Mouse (Mus musculus): ENCODE measurements around the gene Npc2.

The Npc2 gene

DNA sequence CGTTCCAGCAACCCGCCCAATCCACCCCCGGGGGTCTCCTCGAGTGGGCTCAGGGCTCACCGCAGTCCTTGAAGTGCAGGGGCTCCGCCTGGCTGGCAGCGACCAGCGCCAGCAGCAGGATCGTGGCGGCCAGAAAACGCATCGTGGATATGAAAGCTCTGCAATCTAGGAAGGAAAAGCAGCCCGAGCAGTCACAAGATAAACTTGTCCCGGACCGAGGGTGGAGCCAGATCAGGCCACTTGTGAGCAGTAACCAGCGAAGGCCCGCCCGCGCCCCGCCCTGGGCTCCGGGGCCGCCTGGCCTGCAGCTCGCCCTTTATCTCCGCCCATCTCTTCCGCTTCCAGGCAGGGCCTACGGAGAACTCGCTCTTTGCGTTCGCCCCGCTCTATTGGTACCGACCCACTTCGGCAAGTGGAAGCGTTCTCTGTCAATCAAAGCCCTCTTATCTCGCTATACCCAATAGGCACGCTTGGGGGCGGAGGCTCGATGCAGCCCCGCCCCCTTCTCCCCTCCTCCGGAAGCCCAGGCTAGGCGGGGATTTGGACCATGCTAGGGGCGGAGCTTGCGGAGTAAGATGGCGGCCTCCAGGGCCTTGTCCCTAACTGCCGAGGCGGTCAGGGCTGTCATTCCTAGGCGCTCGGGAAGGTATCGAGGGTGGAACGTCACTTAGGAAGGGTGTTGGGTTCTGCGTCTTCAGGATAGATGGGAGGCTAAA is at the start of gene Npc2, which contains the start of gene Isca2:
Gene Npc2, minus strand, starts transcription at position 427 of the 716 bp plus-strand sequence.
Gene Isca2, plus strand, starts transcription at position 526 of the 716 bp plus-strand sequence.
- WGBS = under 1% methylated on average over 48 of the region's 50 CpGs

DNA sequence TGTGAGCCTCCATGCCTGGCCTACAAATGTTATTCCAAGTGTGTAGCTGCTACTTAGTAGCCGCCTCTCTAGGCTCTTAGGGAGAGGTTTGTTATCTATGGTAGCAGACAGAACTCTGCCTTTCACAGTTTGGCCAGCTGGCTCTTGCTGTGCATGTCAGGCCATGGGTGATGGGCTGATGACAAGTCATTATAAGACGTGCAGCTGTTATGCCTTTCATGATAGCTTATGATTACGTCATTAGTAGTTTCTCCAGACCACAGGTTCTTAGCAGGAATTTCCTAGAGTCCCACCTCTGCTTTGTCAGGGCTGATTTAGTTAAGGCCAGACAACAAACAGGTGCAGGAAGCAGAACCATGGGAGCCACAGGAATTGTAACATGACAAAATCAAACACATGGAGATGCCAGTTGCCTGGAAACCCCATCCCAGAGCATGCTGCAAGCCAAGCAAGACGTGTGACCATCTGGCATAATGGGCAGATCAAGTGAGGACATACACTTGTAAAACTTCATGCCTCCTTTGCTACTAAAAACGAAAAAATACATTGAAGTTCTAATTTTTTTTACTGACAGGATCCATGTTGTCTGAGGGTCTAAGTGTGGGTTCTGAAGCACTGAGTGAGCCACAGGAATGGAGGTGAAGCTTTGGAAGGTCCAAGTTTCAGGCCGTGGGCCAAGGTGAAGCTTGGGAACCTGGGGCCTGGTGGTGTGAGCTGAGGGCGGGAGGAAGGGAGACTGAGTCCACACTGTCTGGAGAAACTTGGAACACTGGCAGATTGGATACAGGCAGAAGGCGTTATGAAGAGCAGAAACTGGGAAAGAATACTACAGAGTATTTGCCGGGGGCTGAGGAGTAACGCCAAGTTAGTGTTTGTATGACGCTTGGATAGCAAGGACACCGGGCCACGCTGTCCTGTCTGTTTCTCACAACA is 46.5 kb upstream of the Npc2 start:
- WGBS = 58% methylated on average over 13 of the region's 13 CpGs

DNA sequence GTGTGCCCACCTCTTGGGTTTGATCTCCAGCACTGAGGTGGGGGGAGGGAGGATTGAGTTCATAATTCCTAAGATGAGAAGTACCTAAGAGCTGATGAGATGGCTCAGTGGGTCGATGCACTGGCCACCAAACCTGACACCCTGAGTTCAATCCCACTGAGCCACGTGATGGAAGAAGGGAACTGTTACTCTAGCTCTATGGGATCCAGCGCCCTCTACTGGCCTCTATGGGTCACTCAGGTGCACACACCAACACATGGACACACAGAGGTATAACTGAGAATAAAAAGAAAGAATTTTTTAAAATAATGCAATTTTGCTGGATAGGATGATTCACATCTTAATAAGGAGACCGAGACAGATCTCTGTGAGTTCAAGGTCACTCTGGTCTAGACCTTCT is 45.5 kb upstream of the Npc2 start:
- WGBS = 70% methylated on average over 4 of the region's 4 CpGs

DNA sequence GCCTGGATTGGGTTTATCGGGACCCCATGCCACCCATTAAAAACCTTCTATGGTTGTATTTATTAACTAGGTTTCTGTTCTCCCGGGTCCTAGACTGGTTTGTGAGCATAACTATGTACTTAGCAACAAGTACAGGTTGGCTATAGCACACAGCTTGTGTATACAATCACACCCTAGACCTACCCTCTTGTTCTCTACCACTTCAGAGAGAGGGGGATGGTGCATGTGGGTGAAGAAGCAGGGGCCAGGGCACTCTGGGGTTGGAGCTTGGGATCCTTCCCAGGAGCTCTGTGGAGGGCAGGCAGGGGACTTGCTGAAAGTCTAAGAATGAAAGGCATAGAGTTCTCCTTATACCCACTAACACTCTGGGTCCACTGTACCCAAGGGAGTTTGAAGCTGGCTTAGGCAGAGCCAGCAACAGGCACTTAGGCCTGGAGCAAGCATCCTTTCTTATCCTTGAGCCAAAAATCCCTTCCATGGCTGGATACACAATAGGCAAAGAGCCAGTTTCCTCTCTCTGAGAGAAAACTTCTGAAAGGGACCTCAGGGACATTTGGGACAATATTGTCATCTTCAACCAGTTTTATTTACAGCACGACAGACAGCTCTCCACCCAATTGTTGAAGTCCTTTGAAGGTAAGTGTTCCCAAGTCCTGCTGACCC is 41.8 kb upstream of the Npc2 start:
- 85% methylated on average over 3 of the region's 3 CpGs for WGBS

DNA sequence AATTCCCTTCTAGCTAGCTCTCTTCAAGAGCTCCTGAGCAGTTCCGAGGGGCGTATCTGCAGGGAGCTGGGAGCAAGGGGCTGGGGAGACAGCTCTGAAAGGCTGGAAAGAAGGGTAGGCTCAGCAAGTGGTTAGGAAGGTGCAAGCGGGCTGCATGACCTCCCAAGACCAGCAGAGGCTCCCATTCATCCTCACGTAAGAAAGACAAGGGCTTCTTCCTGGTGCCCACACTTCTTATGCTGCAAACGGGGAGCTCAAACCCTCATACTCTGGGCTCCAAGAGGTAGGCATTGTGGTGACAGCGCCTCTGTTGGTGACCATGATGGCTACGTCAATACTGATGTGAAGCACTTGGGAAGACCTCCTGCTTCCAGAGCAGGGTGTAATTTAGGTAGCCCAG is 40.8 kb upstream of the Npc2 start:
- WGBS = 73% methylated on average over 7 of the region's 7 CpGs

DNA sequence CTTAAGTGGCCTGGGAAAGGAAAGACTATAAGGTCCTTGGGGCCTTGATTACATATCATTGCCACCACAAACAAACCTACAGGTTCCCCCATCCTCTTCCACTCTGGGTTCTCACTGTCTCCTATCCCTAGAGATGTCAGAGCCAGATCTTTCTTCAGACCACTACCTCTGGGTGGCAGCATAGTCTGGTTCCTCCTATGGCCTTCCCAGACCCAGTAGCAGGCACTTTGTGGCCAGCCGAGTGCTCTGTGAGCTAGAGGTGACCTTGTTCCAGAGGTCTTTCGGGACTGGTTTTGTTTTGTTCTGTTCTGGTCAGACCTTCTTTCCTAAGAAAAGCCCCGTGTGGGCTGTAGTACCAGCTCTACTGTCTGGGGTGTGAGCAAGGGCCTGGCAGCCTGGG is 39.1 kb upstream of the Npc2 start:
- 63% methylated on average over 3 of the region's 3 CpGs for WGBS

DNA sequence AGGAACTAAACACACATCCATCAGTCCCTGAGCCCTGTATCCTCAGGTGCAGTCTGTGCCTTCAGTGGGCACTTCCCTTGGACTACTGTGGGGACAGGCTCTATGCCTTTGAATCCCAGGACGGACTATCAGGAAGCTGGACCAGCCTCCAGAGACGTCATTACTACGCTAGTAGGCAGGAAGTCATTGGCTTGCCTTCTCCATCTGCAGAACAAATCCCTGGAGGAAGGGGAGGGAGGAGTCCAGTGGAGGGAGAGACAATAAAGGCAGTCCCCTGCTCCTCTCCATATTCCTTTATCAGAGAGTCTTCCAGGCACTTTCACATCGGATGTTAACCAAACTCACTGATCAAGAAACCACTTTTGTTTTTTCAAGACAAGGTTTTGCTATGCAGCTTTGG is 38.6 kb upstream of the Npc2 start:
- WGBS = 79% methylated on average over 4 of the region's 4 CpGs

GRCm38 (mm10) chr12:84810810-84811209 is 37.9 kb upstream of the Npc2 start:
- 81% methylated on average over 1 of the region's 1 CpGs for WGBS

- WGBS = 83% methylated on average over 6 of the region's 6 CpGs
Measured at GRCm38 (mm10) chr12:84809033-84809432, 36.1 kb upstream of the Npc2 start.

DNA sequence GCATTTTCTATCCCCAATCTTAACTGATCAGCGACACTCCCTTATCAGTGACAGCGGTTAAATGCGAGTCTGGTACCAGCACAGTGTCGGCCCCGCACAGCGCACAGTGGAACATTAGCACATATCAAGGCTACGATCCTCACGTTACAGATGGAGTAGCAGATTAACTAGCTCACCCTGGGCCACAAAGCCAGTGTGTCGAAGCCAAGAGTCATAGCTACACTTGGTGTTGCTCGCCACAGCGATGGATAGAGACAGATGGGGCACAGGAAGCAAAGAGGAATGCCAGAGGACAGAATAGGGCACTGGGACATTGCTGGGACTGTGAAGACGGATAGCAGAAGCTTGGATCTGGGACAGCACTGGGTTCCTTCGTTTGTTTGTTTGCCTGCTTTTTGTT is 34.4 kb upstream of the Npc2 start:
- 83% methylated on average over 13 of the region's 13 CpGs for WGBS

GRCm38 (mm10) chr12:84806726-84807125 is 33.8 kb upstream of the Npc2 start:
- 79% methylated on average over 5 of the region's 5 CpGs for WGBS

GRCm38 (mm10) chr12:84806010-84806409 is 33.1 kb upstream of the Npc2 start:
- WGBS = 79% methylated on average over 1 of the region's 1 CpGs

DNA sequence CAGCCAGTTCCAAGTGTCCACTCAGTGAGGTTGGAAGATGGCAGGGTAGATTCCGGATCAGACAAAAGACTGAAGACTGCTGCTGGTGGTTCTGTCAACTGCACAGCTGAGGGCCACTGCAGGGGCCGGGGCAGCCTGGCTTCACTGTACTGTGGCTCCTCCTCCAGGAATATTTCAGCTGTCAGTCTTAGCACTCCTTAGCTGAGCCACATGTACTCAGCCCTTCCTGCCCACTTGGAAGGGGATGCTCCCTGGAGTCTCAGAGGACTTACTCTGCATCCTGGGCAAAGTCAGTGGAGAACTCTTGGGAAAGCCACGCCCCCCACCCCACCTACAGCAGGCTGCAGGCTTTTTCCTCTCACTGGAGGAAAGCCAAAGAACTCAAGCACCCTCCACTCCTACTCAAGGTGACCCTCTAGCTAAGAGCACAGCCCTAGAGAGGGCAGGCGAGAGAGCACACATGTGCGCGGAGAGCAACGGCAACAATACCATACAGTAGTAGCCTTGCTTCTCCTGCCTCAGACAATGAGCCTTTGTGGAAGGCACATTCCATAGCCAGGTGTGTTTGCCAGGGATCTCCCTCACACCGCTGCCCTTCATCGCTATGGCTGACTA is 32.4 kb upstream of the Npc2 start:
- 75% methylated on average over 9 of the region's 9 CpGs for WGBS

DNA sequence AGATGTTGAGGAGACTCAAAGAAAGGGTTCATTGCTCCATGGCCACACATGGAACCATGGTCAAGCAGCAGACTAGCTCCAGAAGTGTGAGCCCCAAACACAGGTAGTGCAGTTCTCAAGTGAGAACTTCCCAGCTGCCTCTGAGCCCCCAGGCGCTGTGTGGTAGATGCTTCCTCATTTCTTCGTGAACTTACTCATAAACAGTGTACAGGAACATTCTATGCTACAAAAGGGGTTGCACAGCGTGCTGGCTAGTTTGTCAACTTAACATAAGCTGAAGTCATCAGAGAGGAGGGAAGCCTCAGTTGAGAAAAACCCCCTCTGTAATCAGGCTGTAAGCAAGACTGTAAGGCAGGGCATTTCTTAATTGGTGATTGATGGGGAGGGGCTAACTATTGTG is 29.7 kb upstream of the Npc2 start:
- WGBS = 81% methylated on average over 3 of the region's 3 CpGs

DNA sequence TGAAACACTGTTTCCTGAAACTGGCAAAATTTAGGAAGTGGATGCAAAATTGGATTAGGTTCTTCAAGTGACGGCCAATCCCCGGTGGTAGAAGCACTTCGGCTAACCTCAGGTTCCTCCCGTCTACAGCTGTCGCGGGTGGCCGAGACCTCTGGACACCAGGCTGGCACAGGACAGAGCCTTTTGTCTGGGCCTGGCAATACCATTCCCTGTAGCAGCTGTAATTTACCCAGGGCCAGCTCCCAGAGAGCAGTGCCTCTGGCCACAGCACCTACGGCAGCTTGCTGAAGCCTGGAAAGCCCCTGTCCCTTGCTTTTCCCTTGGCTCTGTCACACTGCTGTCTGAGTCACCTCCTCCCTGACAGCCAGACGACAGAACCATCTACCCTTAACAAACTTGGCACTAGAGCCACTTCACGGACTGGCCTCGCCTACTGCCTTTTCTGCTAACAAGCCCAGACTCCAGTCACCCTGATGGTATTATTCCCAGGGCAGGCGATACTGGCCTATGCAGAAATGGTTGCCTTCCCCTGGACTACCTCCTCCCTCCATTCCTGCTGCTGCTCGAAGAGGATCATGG is 28.7 kb upstream of the Npc2 start:
- WGBS = 76% methylated on average over 13 of the region's 13 CpGs

GRCm38 (mm10) chr12:84800419-84800818 is 27.5 kb upstream of the Npc2 start:
- 56% methylated on average over 4 of the region's 4 CpGs for WGBS

- 95% methylated on average over 13 of the region's 13 CpGs for WGBS
Measured at GRCm38 (mm10) chr12:84799086-84799485, 26.1 kb upstream of the Npc2 start.

GRCm38 (mm10) chr12:84794647-84795046 is 21.7 kb upstream of the Npc2 start:
- 92% methylated on average over 8 of the region's 8 CpGs for WGBS

GRCm38 (mm10) chr12:84792629-84793028 is 19.7 kb upstream of the Npc2 start:
- 88% methylated on average over 4 of the region's 4 CpGs for WGBS

- 61% methylated on average over 10 of the region's 10 CpGs for WGBS
Measured at GRCm38 (mm10) chr12:84790853-84791252, 17.9 kb upstream of the Npc2 start.

DNA sequence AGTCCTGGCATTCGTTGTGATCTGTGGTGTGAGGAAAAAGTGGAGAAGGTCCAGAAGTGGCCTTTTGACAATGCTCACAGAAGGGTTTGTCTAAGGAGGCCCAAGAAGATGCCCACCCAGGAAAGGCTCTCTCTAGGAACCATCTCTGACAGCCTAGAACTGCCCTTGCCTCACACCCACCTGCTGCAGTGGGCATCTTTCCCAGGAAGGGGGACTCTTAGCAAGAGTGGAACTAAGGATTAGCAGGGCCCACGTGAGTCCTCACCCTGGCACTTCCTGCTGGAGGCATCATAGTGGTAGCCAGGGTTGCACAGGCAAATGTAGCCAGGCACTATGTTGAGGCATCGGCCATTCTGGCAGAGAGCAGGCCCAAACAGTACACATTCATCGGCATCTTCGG is 13.1 kb upstream of the Npc2 start:
- WGBS = 61% methylated on average over 5 of the region's 5 CpGs

All from cerebral cortex, adult 2 months (tissue).